Mouse (Mus musculus): ENCODE data around the gene Igsf21. TPM values are rescaled to one million over a fixed set of nuclear protein-coding genes. Genes with fewer than 3 reads are reported as not detected.

Igsf21 gene
- polyA plus RNA-seq, 1 experiment from 2014 or later = 0.68 TPM

DNA sequence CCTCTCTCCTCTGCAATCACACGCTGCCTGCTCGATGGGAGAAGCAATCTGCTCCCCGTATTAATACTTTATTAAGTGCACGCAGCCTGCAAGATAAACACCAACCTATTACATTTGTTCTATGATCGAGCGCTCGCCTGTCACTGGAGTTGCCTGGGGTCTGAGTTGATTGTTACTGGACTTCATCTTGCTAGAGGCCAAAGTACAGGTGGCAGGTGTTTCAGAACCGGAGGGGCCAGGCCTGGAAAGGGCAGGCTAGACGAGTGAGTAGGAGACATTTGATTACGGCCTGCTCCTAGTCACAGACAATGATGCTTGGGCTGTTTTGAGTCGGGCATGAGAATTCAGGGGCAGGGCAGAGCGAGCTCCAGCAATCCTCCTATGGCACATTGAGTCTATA, 73.5 kb downstream of the Igsf21 start:
- peaks cover 16% of the 10 kb centered on the region; the same call in 1 of the 2 replicates for H3K27me3 ChIP-seq (ENCODE audit: insufficient read depth, poor library complexity, severe bottlenecking)

GRCm38 (mm10) chr4:140171917-140172316, 74.7 kb downstream of the Igsf21 start:
- Histone ChIP-seq H3K4me1 (peaks cover 19% of the 10 kb centered on the region), H3K9me3 (no peaks in the 10 kb centered on the region), H3K27me3 (ENCODE audit: insufficient read depth, poor library complexity, severe bottlenecking) (peaks cover 21% of the 10 kb centered on the region; the same call in 1 of the 2 replicates), H3K27ac (no peak overlapping the region), H3K36me3 (no peaks in the 10 kb centered on the region), H3K4me3 (no peak overlapping the region)
- no peak for DNase-seq (ENCODE audit: low spot score)
- WGBS = 57% methylated on average over 1 of the region's 1 CpGs

More for the DNA sequence above, 73.5 kb downstream of the Igsf21 start:
- Histone ChIP-seq H3K9me3 (no peaks in the 10 kb centered on the region), H3K36me3 (no peaks in the 10 kb centered on the region), H3K27ac (no peak overlapping the region), H3K4me1 (peaks cover 19% of the 10 kb centered on the region), H3K4me3 (no peak overlapping the region)
- 73% methylated on average over 12 of the region's 12 CpGs for WGBS
- no peak for DNase-seq (ENCODE audit: low spot score)

GRCm38 (mm10) chr4:140171189-140171588, 75.4 kb downstream of the Igsf21 start:
- Histone ChIP-seq H3K9me3 (no peaks in the 10 kb centered on the region), H3K4me1 (peaks cover 19% of the 10 kb centered on the region), H3K36me3 (no peaks in the 10 kb centered on the region), H3K27ac (no peak overlapping the region), H3K4me3 (no peak overlapping the region), H3K27me3 (ENCODE audit: insufficient read depth, poor library complexity, severe bottlenecking) (peaks cover 24% of the 10 kb centered on the region; the same call in 1 of the 2 replicates)
- no peak for DNase-seq (ENCODE audit: low spot score)

GRCm38 (mm10) chr4:140165851-140166250, 80.7 kb downstream of the Igsf21 start:
- 0 out of 2 replicates have a peak, but pooled peaks cover 15% of the 10 kb centered on the region for H3K27me3 ChIP-seq (ENCODE audit: insufficient read depth, poor library complexity, severe bottlenecking)
- no peak for DNase-seq (ENCODE audit: low spot score)
- no peak overlapping the region for H3K4me3 ChIP-seq
- H3K27ac ChIP-seq = no peak overlapping the region
- H3K36me3 ChIP-seq = no peaks in the 10 kb centered on the region
- H3K9me3 ChIP-seq = no peaks in the 10 kb centered on the region
- H3K4me1 ChIP-seq = 0 out of 2 replicates have a peak, but pooled peaks cover 2% of the 10 kb centered on the region
- 75% methylated on average over 7 of the region's 7 CpGs for WGBS

DNA sequence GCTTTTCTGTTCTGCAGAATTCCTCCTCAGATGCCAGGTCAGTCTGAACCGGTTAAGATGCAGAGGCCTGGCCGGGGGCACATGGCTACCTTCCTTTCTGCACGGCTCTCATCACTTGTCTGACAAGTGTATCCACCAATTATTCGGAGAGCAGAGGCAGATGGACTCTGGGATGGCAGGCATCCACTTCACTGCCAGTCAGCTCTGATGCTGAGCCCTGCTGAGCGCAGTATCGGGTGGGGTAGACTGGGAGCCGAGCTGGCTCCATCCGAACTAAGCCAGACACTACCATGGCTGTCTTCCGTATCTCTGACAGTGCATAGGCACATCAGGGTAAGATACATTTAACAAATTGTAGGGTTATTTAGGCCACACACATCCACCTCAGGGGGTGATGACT, 81.9 kb downstream of the Igsf21 start:
- H3K27me3 ChIP-seq (ENCODE audit: insufficient read depth, poor library complexity, severe bottlenecking) = 0 out of 2 replicates have a peak, but pooled peaks cover 15% of the 10 kb centered on the region
- no peak for DNase-seq (ENCODE audit: low spot score)
- 85% methylated on average over 9 of the region's 9 CpGs for WGBS
- 0 out of 2 replicates have a peak, but pooled peaks cover 2% of the 10 kb centered on the region for H3K4me1 ChIP-seq
- no peaks in the 10 kb centered on the region for H3K9me3 ChIP-seq
- no peaks in the 10 kb centered on the region for H3K36me3 ChIP-seq
- H3K27ac ChIP-seq = no peak overlapping the region
- no peak overlapping the region for H3K4me3 ChIP-seq

- H3K27me3 ChIP-seq (ENCODE audit: insufficient read depth, poor library complexity, severe bottlenecking) = peaks cover 7% of the 10 kb centered on the region; the same call in 1 of the 2 replicates
- 36% methylated on average over 3 of the region's 3 CpGs for WGBS
- H3K4me3 ChIP-seq = no peak overlapping the region
- no peaks in the 10 kb centered on the region for H3K36me3 ChIP-seq
- DNase-seq (ENCODE audit: low spot score) = no peak
- peaks cover 7% of the 10 kb centered on the region; the same call in 1 of the 2 replicates for H3K4me1 ChIP-seq
- H3K9me3 ChIP-seq = no peaks in the 10 kb centered on the region
- no peak overlapping the region for H3K27ac ChIP-seq
These were observed 87.0 kb downstream of the Igsf21 start for GRCm38 (mm10) chr4:140159617-140160016.

DNA sequence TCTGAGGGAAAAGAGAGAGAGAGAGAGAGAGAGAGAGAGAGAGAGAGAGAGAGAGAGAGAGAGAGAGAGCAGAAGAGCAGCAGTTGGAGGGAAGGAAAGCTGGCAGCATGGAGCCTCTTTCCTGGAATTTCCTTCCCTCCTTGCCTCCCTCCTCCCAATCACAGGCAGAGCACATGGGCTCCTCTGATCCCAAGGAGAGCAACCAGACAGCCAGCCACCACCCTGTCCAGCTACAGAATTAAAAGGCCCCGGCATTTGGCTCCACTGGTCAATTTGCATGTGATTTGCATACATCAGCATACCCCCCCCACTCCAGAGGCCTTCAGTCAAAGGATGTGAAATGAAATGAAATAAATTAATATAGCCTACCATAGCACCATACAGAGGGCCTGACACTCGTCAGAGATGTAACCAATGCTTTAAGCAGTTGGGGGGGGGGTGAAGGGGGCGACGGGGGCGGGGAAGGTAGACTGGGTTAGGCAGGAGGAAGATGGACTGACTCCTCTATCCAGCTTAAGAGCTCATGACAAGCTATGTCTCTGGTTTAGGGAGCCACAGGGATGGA, 91.6 kb downstream of the Igsf21 start:
- Histone ChIP-seq H3K9me3 (no peaks in the 10 kb centered on the region), H3K4me1 (peaks cover 19% of the 10 kb centered on the region), H3K27ac (0 out of 2 replicates have a peak overlapping the region, but pooled peaks have one; percentile 56), H3K36me3 (no peaks in the 10 kb centered on the region), H3K27me3 (ENCODE audit: insufficient read depth, poor library complexity, severe bottlenecking) (peaks cover 14% of the 10 kb centered on the region), H3K4me3 (no peak overlapping the region)
- 73% methylated on average over 5 of the region's 5 CpGs for WGBS
- no peak for DNase-seq (ENCODE audit: low spot score)

- Histone ChIP-seq H3K4me3 (no peak overlapping the region), H3K9me3 (no peaks in the 10 kb centered on the region), H3K36me3 (no peaks in the 10 kb centered on the region), H3K27me3 (ENCODE audit: insufficient read depth, poor library complexity, severe bottlenecking) (peaks cover 14% of the 10 kb centered on the region), H3K4me1 (peaks cover 19% of the 10 kb centered on the region), H3K27ac (0 out of 2 replicates have a peak overlapping the region, but pooled peaks have one; percentile 56)
- DNase-seq (ENCODE audit: low spot score) = no peak
- 68% methylated on average over 5 of the region's 5 CpGs for WGBS
These were observed 92.1 kb downstream of the Igsf21 start for GRCm38 (mm10) chr4:140154484-140154883.

DNA sequence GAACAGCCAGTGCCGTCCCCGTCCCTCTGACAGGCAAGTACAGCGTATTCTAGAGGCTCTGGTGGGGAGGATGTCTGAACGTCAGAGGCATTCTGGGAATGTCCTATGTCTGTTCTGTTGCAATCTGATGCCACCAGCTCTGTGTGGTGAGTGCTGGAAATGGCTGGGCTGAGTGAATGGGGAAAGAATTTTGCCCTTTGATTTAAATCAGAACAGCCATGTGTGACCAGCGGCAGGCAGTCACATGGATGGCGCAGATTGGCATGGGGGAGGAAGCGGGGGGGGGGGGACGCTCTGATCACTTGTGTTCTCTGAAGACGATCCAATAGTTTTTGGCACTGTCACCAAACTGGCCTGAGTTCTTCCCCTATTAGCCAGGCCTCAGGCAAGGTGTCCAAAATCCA, 92.9 kb downstream of the Igsf21 start:
- no peak overlapping the region for H3K27ac ChIP-seq
- H3K4me1 ChIP-seq = peaks cover 20% of the 10 kb centered on the region
- H3K27me3 ChIP-seq (ENCODE audit: insufficient read depth, poor library complexity, severe bottlenecking) = peaks cover 14% of the 10 kb centered on the region
- no peak for DNase-seq (ENCODE audit: low spot score)
- 50% methylated on average over 9 of the region's 9 CpGs for WGBS
- no peaks in the 10 kb centered on the region for H3K9me3 ChIP-seq
- no peaks in the 10 kb centered on the region for H3K36me3 ChIP-seq
- no peak overlapping the region for H3K4me3 ChIP-seq

DNA sequence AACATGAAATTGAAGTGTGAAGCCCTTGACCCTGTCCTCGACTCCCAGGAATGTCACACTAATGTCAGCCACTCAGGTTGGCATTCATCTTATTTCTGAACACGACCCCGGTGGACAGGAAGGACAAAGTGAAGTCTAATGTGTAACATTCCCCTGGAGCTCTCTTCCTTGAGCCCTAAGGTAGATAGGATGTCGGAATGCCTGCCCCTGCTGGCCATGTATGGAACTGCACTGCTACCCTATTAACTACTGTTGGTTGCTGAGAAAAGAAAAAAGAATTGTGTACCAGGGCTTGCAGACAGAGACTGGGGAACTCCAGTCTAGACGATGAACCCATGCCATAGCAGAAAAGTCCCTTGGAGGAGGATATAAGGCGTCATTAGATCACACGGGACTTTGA, 93.5 kb downstream of the Igsf21 start:
- Histone ChIP-seq H3K27ac (no peak overlapping the region), H3K4me1 (peaks cover 26% of the 10 kb centered on the region), H3K4me3 (no peak overlapping the region), H3K27me3 (ENCODE audit: insufficient read depth, poor library complexity, severe bottlenecking) (peaks cover 17% of the 10 kb centered on the region), H3K36me3 (no peaks in the 10 kb centered on the region), H3K9me3 (no peaks in the 10 kb centered on the region)
- no peak for DNase-seq (ENCODE audit: low spot score)
- 27% methylated on average over 7 of the region's 7 CpGs for WGBS

GRCm38 (mm10) chr4:140149706-140150105, 96.9 kb downstream of the Igsf21 start:
- no peak for DNase-seq (ENCODE audit: low spot score)
- no peaks in the 10 kb centered on the region for H3K9me3 ChIP-seq
- H3K36me3 ChIP-seq = no peaks in the 10 kb centered on the region
- H3K27ac ChIP-seq = no peak overlapping the region
- H3K27me3 ChIP-seq (ENCODE audit: insufficient read depth, poor library complexity, severe bottlenecking) = peaks cover 26% of the 10 kb centered on the region; the same call in 1 of the 2 replicates
- 77% methylated on average over 8 of the region's 8 CpGs for WGBS
- H3K4me1 ChIP-seq = peaks cover 44% of the 10 kb centered on the region
- H3K4me3 ChIP-seq = no peak overlapping the region

- DNase-seq (ENCODE audit: low spot score) = no peak
- Histone ChIP-seq H3K36me3 (no peaks in the 10 kb centered on the region), H3K27ac (peak overlapping the region; percentile 72), H3K4me1 (peaks cover 29% of the 10 kb centered on the region), H3K27me3 (ENCODE audit: insufficient read depth, poor library complexity, severe bottlenecking) (peaks cover 30% of the 10 kb centered on the region; the same call in 1 of the 2 replicates), H3K4me3 (no peak overlapping the region), H3K9me3 (0 out of 2 replicates have a peak, but pooled peaks cover 3% of the 10 kb centered on the region)
- WGBS = 64% methylated on average over 20 of the region's 20 CpGs
These were observed 98.5 kb downstream of the Igsf21 start for GRCm38 (mm10) chr4:140147857-140148695.

All from heart, embryonic 10.5 days (tissue).